Mouse (Mus musculus): Measurements from ENCODE around the gene Krtap1-5.
A peak's percentile ranks its signal among the peaks of the same experiment; 100 is the strongest.

Krtap1-5 gene

DNA sequence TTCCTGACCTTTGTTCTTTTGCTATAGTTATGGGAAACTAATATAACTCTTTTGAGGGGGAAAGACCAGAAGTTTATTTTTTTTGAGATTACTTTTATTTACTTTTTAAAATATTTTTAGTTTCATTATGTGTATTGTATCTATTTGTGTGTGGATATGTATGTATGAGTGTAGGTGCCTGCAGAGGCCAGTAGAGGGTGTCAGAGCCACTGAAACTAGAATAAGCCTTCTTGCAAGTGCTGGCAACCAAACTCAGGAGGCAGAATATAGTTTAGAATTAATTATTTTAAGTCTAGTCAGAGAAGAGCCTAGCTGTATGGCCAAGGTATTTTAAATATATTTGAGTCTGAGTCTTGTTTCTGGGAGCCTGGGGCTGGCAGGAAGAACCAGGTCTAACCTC lies 32.9 kb downstream of the Krtap1-5 start:
- no peak for DNase-seq (ENCODE audit: low spot score in 2 of 2)

DNA sequence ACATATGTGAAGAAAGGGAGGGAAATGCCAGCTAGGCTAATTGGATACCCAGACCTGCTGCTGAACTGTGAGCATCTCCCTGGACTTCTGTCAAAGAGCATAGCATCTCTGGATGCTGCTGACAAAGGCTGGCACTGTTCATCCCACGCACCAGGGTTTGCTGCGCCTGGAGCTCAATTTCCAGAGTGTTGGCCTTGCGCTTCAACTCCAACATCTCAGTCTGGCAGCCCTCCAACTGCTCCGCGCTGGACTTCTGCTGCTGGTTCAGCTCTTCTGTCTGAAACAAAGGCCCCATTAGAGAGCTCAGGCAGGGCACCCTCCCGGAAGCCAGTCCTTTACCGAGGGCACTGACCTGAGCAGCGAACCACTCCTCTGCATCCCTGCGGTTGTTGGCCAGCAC lies 41.1 kb downstream of the Krtap1-5 start:
- DNase-seq (ENCODE audit: low spot score in 2 of 2) = peak; percentile 8 to 14

Measured in frontal cortex, postnatal 25 days (tissue).